Mouse (Mus musculus) hindbrain, embryonic 14.5 days (tissue): ENCODE data around the gene Fam19a1. TPM values are rescaled to one million over a fixed set of nuclear protein-coding genes. Genes with fewer than 3 reads are reported as not detected.

Experiments
- ATAC-seq: fragments of 200-750 bp; cut with Nextera tagmentation; 2 replicates; pipeline ENCODE4 v1.8.0; 2017; ENCODE audit warnings: moderate number of reproducible peaks, mild to moderate bottlenecking, moderate TSS enrichment, moderate library complexity; ENCODE audit not compliant: low FRiP score
- DNase-seq: peaks from one replicate; pipeline ENCODE4 v3.0.0-alpha.2; 2015; ENCODE audit warnings: low spot score
- H3K27ac ChIP-seq: fragments of 300-500 bp; sonication (generic); 2 replicates; pipeline ENCODE4 v1.5.1; 2014; ENCODE audit warnings: mild to moderate bottlenecking, moderate library complexity
- H3K27me3 ChIP-seq: fragments of 300-500 bp; sonication (generic); 2 replicates; pipeline ENCODE4 v1.6.1; 2014; ENCODE audit warnings: mild to moderate bottlenecking, low read length, mixed read lengths; ENCODE audit not compliant: control insufficient read depth, insufficient read depth
- H3K36me3 ChIP-seq: fragments of 300-500 bp; sonication (generic); replicated peaks from 2 replicates; pipeline ENCODE4 v1.6.1; 2014; ENCODE audit not compliant: control insufficient read depth, insufficient read depth
- H3K4me1 ChIP-seq: fragments of 300-500 bp; sonication (generic); replicated peaks from 2 replicates; pipeline ENCODE4 v1.6.1; 2014; ENCODE audit warnings: antibody characterized with exemption, low read length, mixed read lengths; ENCODE audit not compliant: control insufficient read depth, insufficient read depth
- H3K4me2 ChIP-seq: fragments of 300-500 bp; sonication (generic); replicated peaks from 2 replicates; pipeline ENCODE4 v1.6.1; 2014; ENCODE audit warnings: mild to moderate bottlenecking, moderate library complexity
- H3K4me3 ChIP-seq: fragments of 300-500 bp; sonication (generic); replicated peaks from 2 replicates; pipeline ENCODE4 v1.5.1; 2014; ENCODE audit warnings: mild to moderate bottlenecking, low read length
- H3K9ac ChIP-seq: fragments of 300-500 bp; sonication (generic); 2 replicates; pipeline ENCODE4 v1.6.1; 2014
- H3K9me3 ChIP-seq: fragments of 300-500 bp; sonication (generic); 2 replicates; pipeline ENCODE4 v1.6.1; 2016; ENCODE audit warnings: low read length; ENCODE audit not compliant: control insufficient read depth
- WGBS: fragments of 180-500 bp; shearing (Covaris S2); extraction: QIAGEN DNeasy Blood & Tissue Kit; methylation state at CpG from one replicate; pipeline ENCODE4 v1.1.7; 2014; 5-methylcytosine and 5-hydroxymethylcytosine counted together
- polyA plus RNA-seq: library from polyadenylated mRNA; unstranded; fragments of >200 nt; fragmentation: Nextera tagmentation; extraction: Ambion mirVana; gene quantifications from 2 replicates; pipeline ENCODE4 v1.2.1, GENCODE M21; 2014

Fam19a1 gene
- polyA plus RNA-seq, 1 experiment from 2014 or later, result 22.8 TPM

DNA sequence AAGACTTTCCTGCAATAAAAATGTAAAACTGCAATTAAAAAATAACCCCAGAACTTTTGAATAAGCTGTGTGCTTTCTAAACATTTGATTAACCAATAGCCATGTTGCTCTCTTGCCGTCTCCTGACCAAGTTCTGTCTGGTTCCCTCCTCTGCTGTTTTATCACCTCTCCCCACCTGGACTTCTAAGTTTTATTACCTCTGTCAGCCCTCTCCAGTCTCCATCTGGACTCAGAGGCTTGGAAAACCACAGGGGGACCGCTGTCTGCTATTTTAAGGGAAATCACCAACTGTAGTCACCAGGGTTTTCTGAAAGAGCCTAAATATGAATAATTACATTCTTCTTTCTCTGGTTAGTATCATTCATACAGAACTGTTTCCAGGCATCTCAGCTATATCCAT, 322.6 kb downstream of the Fam19a1 start:
- ATAC-seq, result no peak
- no peak for DNase-seq
- Histone ChIP-seq H3K4me1 (no peaks in the 10 kb centered on the region), H3K27ac (no peak overlapping the region), H3K9ac (no peak overlapping the region), H3K36me3 (no peaks in the 10 kb centered on the region), H3K4me3 (no peak overlapping the region), H3K27me3 (no peaks in the 10 kb centered on the region), H3K9me3 (no peaks in the 10 kb centered on the region), H3K4me2 (no peak overlapping the region)
- WGBS, result 84% methylated on average over 2 of the region's 2 CpGs

DNA sequence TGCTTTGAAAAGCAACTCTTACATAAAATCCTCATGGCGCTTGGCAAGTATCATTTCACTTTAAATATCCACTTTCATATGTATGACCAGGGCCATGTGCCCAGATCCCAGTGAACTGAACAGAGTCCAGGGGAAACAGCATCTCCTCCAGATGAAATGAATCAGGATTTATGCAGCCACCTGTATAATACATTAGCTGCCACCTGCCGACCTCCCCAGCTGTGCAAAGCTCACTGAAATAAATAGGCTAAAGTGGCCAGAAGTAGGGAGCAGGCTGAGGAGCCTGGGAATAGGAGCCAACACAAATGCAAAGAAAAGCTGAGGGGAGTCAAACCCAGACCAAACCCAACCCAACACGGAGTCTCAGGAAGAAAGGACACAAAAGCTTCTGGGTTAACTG, 324.9 kb downstream of the Fam19a1 start:
- DNase-seq, result no peak
- H3K4me1 ChIP-seq, result no peaks in the 10 kb centered on the region
- no peak for ATAC-seq
- H3K36me3 ChIP-seq, result no peaks in the 10 kb centered on the region
- no peak overlapping the region for H3K9ac ChIP-seq
- H3K9me3 ChIP-seq, result no peaks in the 10 kb centered on the region
- H3K27me3 ChIP-seq, result no peaks in the 10 kb centered on the region
- no peak overlapping the region for H3K4me2 ChIP-seq
- 63% methylated on average over 3 of the region's 3 CpGs for WGBS
- no peak overlapping the region for H3K27ac ChIP-seq
- H3K4me3 ChIP-seq, result no peak overlapping the region

DNA sequence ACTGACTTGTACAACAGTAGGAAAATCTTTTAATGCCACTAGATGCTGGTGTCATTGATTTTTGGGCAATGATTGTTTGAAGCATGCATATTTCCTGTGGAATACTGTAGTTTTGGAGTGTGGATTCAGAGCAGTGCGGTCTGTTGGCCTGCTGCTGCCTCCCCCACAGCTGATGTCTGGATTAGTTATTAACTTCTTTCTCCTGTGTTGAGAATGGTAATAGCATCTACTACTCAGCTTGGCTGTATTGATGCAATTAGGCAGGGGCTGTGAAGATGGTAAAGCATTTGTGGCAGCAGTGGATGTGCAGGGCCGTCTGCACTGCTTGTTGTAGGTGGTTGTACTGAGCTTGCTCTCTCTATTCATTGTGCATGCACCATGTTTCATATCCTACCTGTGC, 326.5 kb downstream of the Fam19a1 start:
- no peak overlapping the region for H3K27ac ChIP-seq
- 76% methylated on average over 2 of the region's 2 CpGs for WGBS
- no peak overlapping the region for H3K4me2 ChIP-seq
- DNase-seq (no peak), ATAC-seq (no peak)
- no peaks in the 10 kb centered on the region for H3K27me3 ChIP-seq
- no peaks in the 10 kb centered on the region for H3K4me1 ChIP-seq
- H3K4me3 ChIP-seq, result no peak overlapping the region
- H3K9me3 ChIP-seq, result no peaks in the 10 kb centered on the region
- H3K36me3 ChIP-seq, result no peaks in the 10 kb centered on the region
- no peak overlapping the region for H3K9ac ChIP-seq

DNA sequence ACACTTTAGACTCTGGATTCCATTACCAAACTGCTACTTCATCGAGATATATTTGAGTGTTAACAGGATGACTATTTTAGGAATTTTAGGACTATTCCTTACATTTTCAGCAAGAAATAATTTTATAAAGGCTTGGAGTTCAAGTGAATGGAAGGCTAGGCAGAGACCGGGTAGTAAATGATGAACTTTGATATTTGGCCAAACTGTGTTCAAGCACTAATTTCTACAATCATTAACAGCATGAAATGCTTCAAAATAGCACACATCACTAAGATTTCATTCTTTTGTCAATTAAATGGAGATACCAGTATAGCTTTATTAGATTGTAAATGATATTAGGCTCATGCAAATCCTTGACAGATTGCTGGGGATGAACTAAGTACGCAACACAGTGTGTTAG, 329.0 kb downstream of the Fam19a1 start:
- Histone ChIP-seq H3K4me3 (no peak overlapping the region), H3K27me3 (no peaks in the 10 kb centered on the region), H3K27ac (no peak overlapping the region), H3K36me3 (no peaks in the 10 kb centered on the region), H3K9me3 (no peaks in the 10 kb centered on the region), H3K4me1 (no peaks in the 10 kb centered on the region), H3K4me2 (no peak overlapping the region), H3K9ac (no peak overlapping the region)
- DNase-seq, result no peak
- 95% methylated on average over 3 of the region's 3 CpGs for WGBS
- no peak for ATAC-seq

DNA sequence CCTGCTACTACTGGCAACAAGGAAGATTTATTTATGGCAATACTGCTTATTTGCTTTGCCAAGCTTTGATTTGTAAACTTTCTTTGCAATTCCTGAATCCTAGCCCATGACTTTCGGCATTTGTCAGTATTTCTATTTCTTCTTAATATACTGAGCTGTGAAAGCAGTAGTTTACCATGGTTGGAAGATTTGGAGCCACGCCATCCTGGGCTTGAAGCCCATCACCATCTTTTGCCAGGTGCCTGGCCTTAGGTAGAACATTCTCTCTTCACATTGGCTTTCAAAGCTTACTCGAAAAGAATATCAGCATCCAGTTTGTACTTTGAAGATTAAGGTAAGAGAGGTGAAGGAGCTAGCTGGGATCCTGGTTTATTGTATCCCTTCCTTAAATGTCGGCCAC, 334.5 kb downstream of the Fam19a1 start:
- Histone ChIP-seq H3K27ac (no peak overlapping the region), H3K36me3 (no peaks in the 10 kb centered on the region), H3K4me1 (no peaks in the 10 kb centered on the region), H3K27me3 (no peaks in the 10 kb centered on the region), H3K4me2 (no peak overlapping the region), H3K9ac (no peak overlapping the region), H3K4me3 (no peak overlapping the region), H3K9me3 (no peaks in the 10 kb centered on the region)
- WGBS, result 88% methylated on average over 4 of the region's 4 CpGs
- ATAC-seq (no peak), DNase-seq (no peak)

DNA sequence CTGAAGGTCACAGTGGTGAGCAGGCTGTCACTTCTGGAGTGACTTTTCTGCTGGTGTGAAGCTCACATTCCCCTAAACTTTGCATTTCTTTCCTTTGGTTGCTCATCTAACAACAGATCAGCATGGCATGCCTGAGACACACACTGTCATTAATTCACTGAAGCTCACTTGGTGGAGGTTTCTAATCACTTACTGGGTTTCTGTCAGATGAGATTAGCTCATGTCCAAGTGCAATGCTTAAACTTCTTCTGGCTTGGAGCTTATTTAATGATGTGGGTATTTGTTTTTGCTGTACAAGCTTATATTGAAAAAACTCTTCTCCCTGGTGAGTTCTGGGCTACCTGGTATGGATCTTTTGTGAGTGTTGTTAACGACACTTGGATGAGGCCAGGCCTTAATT, 343.3 kb downstream of the Fam19a1 start:
- H3K4me3 ChIP-seq, result no peak overlapping the region
- H3K27ac ChIP-seq, result no peak overlapping the region
- ATAC-seq, result no peak
- no peaks in the 10 kb centered on the region for H3K4me1 ChIP-seq
- no peaks in the 10 kb centered on the region for H3K36me3 ChIP-seq
- no peaks in the 10 kb centered on the region for H3K27me3 ChIP-seq
- no peak overlapping the region for H3K9ac ChIP-seq
- no peaks in the 10 kb centered on the region for H3K9me3 ChIP-seq
- 68% methylated on average over 1 of the region's 1 CpGs for WGBS
- DNase-seq, result no peak
- no peak overlapping the region for H3K4me2 ChIP-seq

DNA sequence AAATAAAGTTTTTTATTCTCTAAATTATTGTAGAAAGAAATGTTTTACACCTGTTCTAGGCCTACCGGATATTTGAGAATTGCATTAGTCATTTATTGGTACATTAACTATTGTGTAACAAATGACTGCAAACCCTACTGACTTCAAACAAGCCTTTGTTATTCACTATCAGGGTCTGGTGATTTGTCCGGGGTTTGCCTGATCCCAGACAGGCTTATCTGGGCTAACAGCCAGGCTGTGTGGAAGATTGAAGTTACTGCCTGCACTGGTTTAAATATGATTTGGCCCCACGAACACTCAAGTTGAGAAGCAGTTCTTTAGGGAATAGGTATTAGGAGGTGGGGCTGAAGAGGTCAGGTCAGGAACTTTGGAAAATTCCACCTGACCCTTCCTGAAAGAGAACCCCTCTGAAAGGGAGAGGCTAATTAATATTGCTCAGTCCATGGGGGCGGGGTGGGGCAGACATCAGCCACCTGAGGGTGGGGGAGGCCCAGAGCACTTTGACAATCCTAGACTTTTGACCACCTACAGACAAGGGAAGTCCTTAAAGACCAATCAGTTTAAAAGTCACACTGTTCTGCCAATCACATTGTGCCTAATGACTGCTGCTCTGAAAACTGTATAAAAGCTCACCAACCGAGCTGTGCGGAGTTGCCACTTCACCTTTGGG, 344.8 kb downstream of the Fam19a1 start:
- Histone ChIP-seq H3K9ac (no peak overlapping the region), H3K36me3 (no peaks in the 10 kb centered on the region), H3K4me1 (no peaks in the 10 kb centered on the region), H3K4me2 (no peak overlapping the region), H3K4me3 (no peak overlapping the region), H3K27me3 (no peaks in the 10 kb centered on the region), H3K9me3 (no peaks in the 10 kb centered on the region), H3K27ac (no peak overlapping the region)
- ATAC-seq (no peak), DNase-seq (no peak)
- 55% methylated on average over 6 of the region's 6 CpGs for WGBS

DNA sequence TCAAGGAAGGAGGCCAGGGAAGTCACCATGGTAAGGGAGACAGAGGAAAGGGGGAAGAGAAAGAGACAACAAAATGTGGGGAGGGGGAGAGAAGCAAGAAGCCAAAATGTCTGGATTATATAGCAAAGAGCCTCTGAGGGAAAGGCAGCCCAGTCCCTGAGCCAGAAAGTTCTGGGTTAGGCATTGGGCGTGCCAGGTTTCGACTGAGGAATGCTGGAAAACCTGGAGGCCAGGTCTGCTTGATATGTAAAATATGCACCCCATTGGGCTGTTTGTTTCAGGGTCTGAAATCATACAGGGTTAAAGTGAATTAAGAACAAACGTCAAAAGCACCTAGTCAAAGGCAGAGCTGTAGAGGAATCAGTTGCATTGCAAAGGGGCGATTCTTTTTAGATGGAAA, 346.1 kb downstream of the Fam19a1 start:
- no peak for DNase-seq
- Histone ChIP-seq H3K4me3 (no peak overlapping the region), H3K27me3 (no peaks in the 10 kb centered on the region), H3K36me3 (no peaks in the 10 kb centered on the region), H3K4me1 (no peaks in the 10 kb centered on the region), H3K9me3 (no peaks in the 10 kb centered on the region), H3K27ac (no peak overlapping the region), H3K4me2 (no peak overlapping the region), H3K9ac (no peak overlapping the region)
- no peak for ATAC-seq
- 65% methylated on average over 4 of the region's 4 CpGs for WGBS

DNA sequence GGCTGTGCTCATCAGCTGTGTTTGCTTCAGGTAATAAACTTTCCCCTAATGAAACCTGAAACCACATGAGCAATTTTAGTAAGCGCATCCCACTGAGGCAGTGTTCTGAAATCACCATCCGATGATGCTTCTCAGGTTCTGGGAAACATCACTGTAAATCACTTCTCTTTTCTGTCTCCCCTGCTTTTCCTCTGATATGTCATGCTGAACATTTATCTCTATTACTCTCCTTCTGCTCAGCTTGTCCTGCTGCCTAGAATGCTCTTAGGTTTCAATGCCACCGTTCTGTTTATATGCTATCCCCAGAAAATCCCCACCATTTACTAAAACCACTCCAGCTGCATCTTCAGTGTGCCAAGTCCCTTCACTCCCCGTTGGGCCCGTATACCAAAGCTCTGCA, 386.5 kb downstream of the Fam19a1 start:
- H3K9me3 ChIP-seq, result no peaks in the 10 kb centered on the region
- DNase-seq (no peak), ATAC-seq (no peak)
- no peak overlapping the region for H3K27ac ChIP-seq
- H3K4me3 ChIP-seq, result no peak overlapping the region
- no peaks in the 10 kb centered on the region for H3K36me3 ChIP-seq
- no peak overlapping the region for H3K9ac ChIP-seq
- 77% methylated on average over 5 of the region's 5 CpGs for WGBS
- no peaks in the 10 kb centered on the region for H3K27me3 ChIP-seq
- H3K4me1 ChIP-seq, result no peaks in the 10 kb centered on the region
- H3K4me2 ChIP-seq, result no peak overlapping the region

DNA sequence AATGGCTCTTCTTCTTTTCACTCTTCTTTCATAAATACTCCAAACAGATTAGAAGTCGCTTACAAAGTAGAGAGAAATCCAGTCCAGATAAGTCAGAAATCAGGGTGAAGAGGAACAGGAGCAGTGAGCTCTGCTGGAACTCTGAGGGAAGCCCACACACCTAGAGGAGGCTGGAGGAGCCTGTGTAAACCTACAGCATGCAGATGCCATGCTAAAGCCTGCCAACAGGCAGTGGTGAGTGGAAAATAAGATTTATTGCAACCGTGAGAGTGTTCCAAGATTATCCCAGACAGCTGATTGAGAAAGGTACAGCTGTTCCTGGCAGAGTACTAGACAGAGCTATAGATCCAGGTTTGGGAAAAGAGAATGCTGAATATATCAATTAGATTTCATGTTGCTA, 428.6 kb downstream of the Fam19a1 start:
- no peaks in the 10 kb centered on the region for H3K27me3 ChIP-seq
- H3K4me2 ChIP-seq, result no peak overlapping the region
- peaks cover 5% of the 10 kb centered on the region; the same call in 1 of the 2 replicates for H3K4me1 ChIP-seq
- no peaks in the 10 kb centered on the region for H3K36me3 ChIP-seq
- no peak overlapping the region for H3K9ac ChIP-seq
- DNase-seq (no peak), ATAC-seq (no peak)
- 80% methylated on average over 2 of the region's 2 CpGs for WGBS
- no peak overlapping the region for H3K27ac ChIP-seq
- no peaks in the 10 kb centered on the region for H3K9me3 ChIP-seq
- no peak overlapping the region for H3K4me3 ChIP-seq
